Mouse (Mus musculus) testis, adult 2 months (tissue): Measurements from ENCODE around the gene Lpin1.

ENCODE experiments used
- CTCF ChIP-seq: fragments of 200-500 bp; IDR thresholded peaks from 2 replicates; pipeline ENCODE4 v1.5.1; 2012; ENCODE audit warnings: low read depth, mild to moderate bottlenecking, inconsistent platforms, low read length, moderate library complexity; ENCODE audit not compliant: control insufficient read depth, insufficient read depth, insufficient replicate concordance
- POLR2A ChIP-seq: fragments of 200-500 bp; IDR thresholded peaks from 2 replicates; pipeline ENCODE4 v1.6.1; 2012; ENCODE audit warnings: low read depth, mild to moderate bottlenecking, inconsistent platforms, low read length, moderate library complexity; ENCODE audit not compliant: control insufficient read depth

DNA sequence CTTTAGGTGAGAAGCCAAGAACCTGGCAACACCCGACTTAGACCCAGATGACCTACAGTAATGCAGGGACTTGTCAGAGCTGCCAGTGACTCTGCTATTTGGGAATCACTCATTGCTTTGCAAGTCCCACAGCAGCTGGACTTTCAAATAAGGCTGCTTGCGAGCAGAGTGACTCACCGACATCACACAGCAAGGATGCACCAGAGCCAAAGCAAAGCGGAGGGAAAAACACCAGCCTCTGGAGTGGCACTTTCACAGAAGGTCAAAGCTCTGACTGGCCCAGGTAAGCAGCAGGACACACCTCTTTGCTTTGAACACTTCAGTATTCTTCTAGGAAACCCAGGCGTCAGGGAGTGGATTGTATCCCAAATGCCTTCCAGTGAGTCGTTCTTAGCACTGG lies 25.1 kb upstream of the Lpin1 start:
- TF ChIP-seq POLR2A (no peak), CTCF (no peak)
